Mouse (Mus musculus): ENCODE measurements around the gene Hist1h1e. TPM values are rescaled to one million over a fixed set of nuclear protein-coding genes. Genes with fewer than 3 reads are reported as not detected.

Gene Hist1h1e
- 0.40 TPM for polyA plus RNA-seq (2015; fragmentation: Illumina TruSeq; extraction: RNeasy Lipid Tissue Mini Kit (QIAGEN cat#74804); ENCODE audit: insufficient read depth, low replicate concordance)

DNA sequence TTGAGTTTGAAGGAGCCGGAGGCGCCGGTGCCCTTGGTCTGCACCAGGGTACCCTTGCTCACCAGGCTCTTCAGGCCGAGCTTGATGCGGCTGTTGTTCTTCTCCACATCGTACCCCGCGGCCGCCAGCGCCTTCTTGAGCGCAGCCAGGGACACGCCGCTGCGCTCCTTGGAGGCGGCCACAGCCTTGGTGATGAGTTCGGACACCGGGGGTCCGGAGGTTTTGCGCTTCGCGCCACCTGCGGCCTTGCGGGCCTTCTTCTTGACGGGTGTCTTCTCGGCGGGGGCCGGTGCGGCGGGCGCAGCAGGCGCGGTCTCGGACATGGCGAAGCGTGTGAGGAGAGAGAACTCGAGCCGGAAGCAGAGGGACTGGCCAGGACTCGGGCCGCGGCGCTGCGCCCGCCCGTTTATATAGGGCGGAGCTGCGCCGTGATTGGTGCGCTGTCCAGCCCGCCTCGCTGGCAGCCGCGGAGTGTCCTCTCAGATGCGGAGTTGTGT, at the start of gene Hist1h1e:
Gene Hist1h1e, minus strand, starts transcription at position 384 of the 497 bp plus-strand sequence.

DNA sequence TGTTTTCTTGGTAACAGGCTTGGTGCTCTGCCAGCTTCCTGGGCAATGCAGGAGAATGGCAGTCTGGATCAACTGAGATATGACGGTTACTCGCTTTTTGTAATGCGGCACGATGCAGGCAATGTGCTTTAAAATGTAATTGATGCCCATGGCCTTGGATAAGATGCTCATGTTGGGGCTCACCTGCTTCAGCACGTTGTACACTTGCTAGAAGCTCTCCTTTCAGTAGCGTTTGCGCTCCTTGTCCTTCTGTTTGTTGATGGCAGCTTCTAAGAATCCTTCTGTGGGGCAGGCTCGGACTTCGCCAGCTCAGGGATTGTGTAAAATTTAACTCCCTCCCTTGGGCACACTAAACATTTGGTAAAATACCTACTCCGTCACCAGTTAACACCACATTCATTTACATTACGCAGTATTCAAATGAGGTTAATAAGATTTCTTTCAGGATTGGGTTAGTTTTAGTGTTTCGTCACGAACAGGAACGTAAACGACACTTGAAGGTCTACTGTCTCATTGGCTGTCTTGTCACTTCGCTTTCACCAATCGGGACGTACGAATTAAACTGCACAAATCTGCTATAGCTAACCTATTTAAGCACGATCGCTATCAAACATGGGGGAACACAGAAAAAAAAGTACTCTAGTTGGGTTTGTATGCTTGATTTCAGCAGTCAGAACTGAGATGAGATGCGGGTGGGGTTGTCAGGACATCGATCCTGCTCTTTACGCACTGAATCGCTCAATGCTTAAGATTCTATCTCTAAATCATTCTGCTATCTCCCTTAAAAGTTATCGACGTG, 1.4 kb downstream of the Hist1h1e start, which contains the start of gene Hist1h2be:
Gene Hist1h2be, minus strand, starts transcription at position 392 of the 799 bp plus-strand sequence.

DNA sequence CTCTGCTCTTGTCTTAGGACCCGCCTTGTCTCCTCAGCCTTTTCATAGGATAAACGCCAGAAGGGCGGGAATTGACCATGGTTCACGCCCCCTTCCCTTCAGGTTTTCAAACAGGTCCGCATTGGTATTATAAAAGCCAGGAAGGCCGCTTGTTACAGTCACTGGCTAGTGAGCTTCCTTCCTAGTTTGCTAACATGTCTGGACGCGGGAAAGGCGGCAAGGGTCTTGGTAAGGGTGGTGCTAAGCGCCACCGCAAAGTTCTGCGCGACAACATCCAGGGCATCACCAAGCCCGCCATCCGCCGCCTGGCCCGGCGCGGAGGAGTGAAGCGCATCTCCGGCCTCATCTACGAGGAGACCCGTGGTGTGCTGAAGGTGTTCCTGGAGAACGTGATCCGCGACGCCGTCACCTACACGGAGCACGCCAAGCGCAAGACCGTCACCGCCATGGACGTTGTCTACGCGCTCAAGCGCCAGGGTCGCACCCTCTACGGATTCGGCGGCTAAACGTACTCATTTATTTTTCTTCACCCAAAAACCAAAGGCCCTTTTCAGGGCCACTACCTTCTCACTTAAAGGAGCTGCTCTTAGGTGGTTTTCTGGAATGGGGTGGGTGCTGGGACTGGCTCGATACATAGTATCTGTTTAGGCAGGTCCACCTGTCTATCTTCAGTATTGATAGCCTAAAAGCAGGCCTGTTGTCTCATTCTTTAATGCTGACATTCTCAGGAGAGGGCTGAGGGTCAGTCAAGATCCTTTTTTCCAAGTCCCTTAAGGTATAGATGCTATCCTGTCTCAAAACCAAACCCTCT, 40.7 kb downstream of the Hist1h1e start, which contains the start of gene Hist1h4d:
Gene Hist1h4d, plus strand, starts transcription at position 191 of the 811 bp plus-strand sequence.

DNA sequence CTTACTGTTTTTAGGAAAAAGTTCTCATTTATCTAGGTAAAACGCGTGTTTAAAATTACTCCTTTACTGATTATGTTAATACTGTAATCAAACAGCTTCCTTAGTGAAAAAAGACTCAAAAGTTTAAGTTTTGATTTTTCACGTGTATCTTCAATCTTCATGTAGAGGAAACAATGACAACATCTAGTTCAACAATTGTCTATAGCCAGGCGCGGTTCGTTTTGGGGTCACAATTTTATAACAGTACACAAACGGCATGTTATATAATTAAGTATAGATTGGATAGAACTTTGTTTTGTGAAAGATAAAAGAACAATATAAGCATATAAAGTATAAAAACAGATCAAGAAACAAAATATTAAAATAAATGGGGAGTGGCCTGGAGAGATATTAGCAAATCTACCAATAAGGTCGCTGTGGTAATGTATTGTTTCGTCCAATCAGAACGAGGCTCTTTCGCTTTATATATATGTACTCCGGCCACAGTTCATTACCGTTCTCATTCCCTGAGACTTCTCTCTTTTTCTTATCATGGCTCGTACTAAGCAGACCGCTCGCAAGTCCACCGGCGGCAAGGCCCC, 47.0 kb downstream of the Hist1h1e start, which contains the start of gene Hist1h3d:
Gene Hist1h3d, plus strand, starts transcription at position 493 of the 581 bp plus-strand sequence.

DNA sequence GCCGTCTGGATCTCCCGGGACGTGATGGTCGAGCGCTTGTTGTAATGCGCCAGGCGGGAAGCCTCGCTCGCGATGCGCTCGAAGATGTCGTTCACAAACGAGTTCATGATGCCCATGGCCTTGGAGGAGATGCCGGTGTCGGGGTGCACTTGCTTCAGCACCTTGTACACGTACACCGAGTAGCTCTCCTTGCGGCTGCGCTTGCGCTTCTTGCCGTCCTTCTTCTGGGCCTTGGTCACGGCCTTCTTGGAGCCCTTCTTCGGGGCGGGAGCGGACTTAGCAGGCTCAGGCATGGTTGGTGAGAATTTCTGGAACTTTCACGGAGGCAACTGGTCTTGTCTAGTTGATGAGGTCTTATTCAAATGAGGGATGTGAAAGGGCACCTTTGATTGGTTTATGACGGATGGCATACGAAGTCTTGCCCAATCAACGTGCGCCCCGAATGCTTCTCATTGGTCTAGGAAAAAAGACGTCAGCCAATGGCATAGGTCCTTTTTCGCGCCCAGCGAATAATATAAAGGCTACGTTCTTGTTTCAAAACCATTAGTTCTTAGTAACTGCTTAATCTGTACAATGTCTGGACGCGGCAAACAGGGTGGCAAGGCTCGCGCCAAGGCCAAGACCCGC, 48.3 kb downstream of the Hist1h1e start, which contains the start of the genes Hist1h2bf and Hist1h2ad:
Gene Hist1h2bf, minus strand, starts transcription at position 299 of the 627 bp plus-strand sequence.
Gene Hist1h2ad, plus strand, starts transcription at position 484 of the 627 bp plus-strand sequence.

DNA sequence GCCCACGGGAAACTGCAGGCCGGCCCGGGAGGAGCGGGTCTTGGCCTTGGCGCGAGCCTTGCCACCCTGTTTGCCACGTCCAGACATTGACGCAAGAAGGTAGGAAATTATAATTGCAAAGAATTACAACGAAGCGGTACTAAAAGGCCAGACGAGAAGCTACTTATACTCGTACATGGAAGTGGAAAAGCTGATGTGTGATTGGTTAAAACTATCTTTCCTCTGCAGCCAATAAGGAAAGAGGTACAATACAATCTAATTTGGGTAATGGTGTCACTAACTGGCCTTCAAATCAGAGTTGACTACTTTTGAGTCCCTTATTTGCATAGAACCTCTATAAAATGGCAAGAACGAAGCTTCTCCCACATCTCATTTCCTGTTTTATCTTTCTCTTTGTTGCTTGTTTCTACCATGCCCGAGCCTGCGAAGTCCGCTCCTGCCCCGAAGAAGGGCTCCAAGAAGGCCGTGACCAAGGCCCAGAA, 51.3 kb downstream of the Hist1h1e start, which contains the start of the genes Hist1h2ae and Hist1h2bg:
Gene Hist1h2ae, minus strand, starts transcription at position 199 of the 482 bp plus-strand sequence.
Gene Hist1h2bg, plus strand, starts transcription at position 375 of the 482 bp plus-strand sequence.

Other genes with a start within 250 kb of the Hist1h1e start
- gene Abt1, start 198.7 kb downstream of the Hist1h1e start, polyA plus RNA-seq (2015; fragmentation: Illumina TruSeq; extraction: RNeasy Lipid Tissue Mini Kit (QIAGEN cat#74804); ENCODE audit: insufficient read depth, low replicate concordance), result 3.6 TPM
- 0.23 TPM for gene Btn1a1, start 156.7 kb downstream of the Hist1h1e start, polyA plus RNA-seq (2015; fragmentation: Illumina TruSeq; extraction: RNeasy Lipid Tissue Mini Kit (QIAGEN cat#74804); ENCODE audit: insufficient read depth, low replicate concordance)
- 0.15 TPM for gene Btn2a2, start 133.7 kb downstream of the Hist1h1e start, polyA plus RNA-seq (2015; fragmentation: Illumina TruSeq; extraction: RNeasy Lipid Tissue Mini Kit (QIAGEN cat#74804); ENCODE audit: insufficient read depth, low replicate concordance)
- not detected for gene Hist1h4h, start 91.5 kb downstream of the Hist1h1e start, polyA plus RNA-seq (2015; fragmentation: Illumina TruSeq; extraction: RNeasy Lipid Tissue Mini Kit (QIAGEN cat#74804); ENCODE audit: insufficient read depth, low replicate concordance)
- gene Hist1h2af, start 88.7 kb downstream of the Hist1h1e start, polyA plus RNA-seq (2015; fragmentation: Illumina TruSeq; extraction: RNeasy Lipid Tissue Mini Kit (QIAGEN cat#74804); ENCODE audit: insufficient read depth, low replicate concordance), result not detected
- gene Hist1h3g, start 87.1 kb downstream of the Hist1h1e start, polyA plus RNA-seq (2015; fragmentation: Illumina TruSeq; extraction: RNeasy Lipid Tissue Mini Kit (QIAGEN cat#74804); ENCODE audit: insufficient read depth, low replicate concordance), result not detected
- 0.36 TPM for gene Hist1h2bh, start 79.2 kb downstream of the Hist1h1e start, polyA plus RNA-seq (2015; fragmentation: Illumina TruSeq; extraction: RNeasy Lipid Tissue Mini Kit (QIAGEN cat#74804); ENCODE audit: insufficient read depth, low replicate concordance)
- gene Hist1h3f, start 78.5 kb downstream of the Hist1h1e start, polyA plus RNA-seq (2015; fragmentation: Illumina TruSeq; extraction: RNeasy Lipid Tissue Mini Kit (QIAGEN cat#74804); ENCODE audit: insufficient read depth, low replicate concordance), result not detected
- not detected for gene Hist1h4f, start 70.9 kb downstream of the Hist1h1e start, polyA plus RNA-seq (2015; fragmentation: Illumina TruSeq; extraction: RNeasy Lipid Tissue Mini Kit (QIAGEN cat#74804); ENCODE audit: insufficient read depth, low replicate concordance)
- 0.11 TPM for gene Hist1h1d, start 69.3 kb downstream of the Hist1h1e start, polyA plus RNA-seq (2015; fragmentation: Illumina TruSeq; extraction: RNeasy Lipid Tissue Mini Kit (QIAGEN cat#74804); ENCODE audit: insufficient read depth, low replicate concordance)
- not detected for gene Hist1h3e, start 60.2 kb downstream of the Hist1h1e start, polyA plus RNA-seq (2015; fragmentation: Illumina TruSeq; extraction: RNeasy Lipid Tissue Mini Kit (QIAGEN cat#74804); ENCODE audit: insufficient read depth, low replicate concordance)
- gene Hist1h2ae, start 51.3 kb downstream of the Hist1h1e start, polyA plus RNA-seq (2015; fragmentation: Illumina TruSeq; extraction: RNeasy Lipid Tissue Mini Kit (QIAGEN cat#74804); ENCODE audit: insufficient read depth, low replicate concordance), result 0.52 TPM
- gene Hist1h2bg, start 51.2 kb downstream of the Hist1h1e start, polyA plus RNA-seq (2015; fragmentation: Illumina TruSeq; extraction: RNeasy Lipid Tissue Mini Kit (QIAGEN cat#74804); ENCODE audit: insufficient read depth, low replicate concordance), result 1.1 TPM
- not detected for gene Hist1h2bf, start 48.4 kb downstream of the Hist1h1e start, polyA plus RNA-seq (2015; fragmentation: Illumina TruSeq; extraction: RNeasy Lipid Tissue Mini Kit (QIAGEN cat#74804); ENCODE audit: insufficient read depth, low replicate concordance)
- not detected for gene Hist1h2ad, start 48.2 kb downstream of the Hist1h1e start, polyA plus RNA-seq (2015; fragmentation: Illumina TruSeq; extraction: RNeasy Lipid Tissue Mini Kit (QIAGEN cat#74804); ENCODE audit: insufficient read depth, low replicate concordance)
- 0.39 TPM for gene Hist1h3d, start 46.8 kb downstream of the Hist1h1e start, polyA plus RNA-seq (2015; fragmentation: Illumina TruSeq; extraction: RNeasy Lipid Tissue Mini Kit (QIAGEN cat#74804); ENCODE audit: insufficient read depth, low replicate concordance)
- gene Hist1h4d, start 41.0 kb downstream of the Hist1h1e start, polyA plus RNA-seq (2015; fragmentation: Illumina TruSeq; extraction: RNeasy Lipid Tissue Mini Kit (QIAGEN cat#74804); ENCODE audit: insufficient read depth, low replicate concordance), result not detected
- gene Hist1h2be, start 1.4 kb downstream of the Hist1h1e start, polyA plus RNA-seq (2015; fragmentation: Illumina TruSeq; extraction: RNeasy Lipid Tissue Mini Kit (QIAGEN cat#74804); ENCODE audit: insufficient read depth, low replicate concordance), result 3.3 TPM
- gene Hist1h2ac, start 61.4 kb upstream of the Hist1h1e start, polyA plus RNA-seq (2015; fragmentation: Illumina TruSeq; extraction: RNeasy Lipid Tissue Mini Kit (QIAGEN cat#74804); ENCODE audit: insufficient read depth, low replicate concordance), result 0.75 TPM
- gene Hist1h2bc, start 61.6 kb upstream of the Hist1h1e start, polyA plus RNA-seq (2015; fragmentation: Illumina TruSeq; extraction: RNeasy Lipid Tissue Mini Kit (QIAGEN cat#74804); ENCODE audit: insufficient read depth, low replicate concordance), result 19.4 TPM
- gene Hist1h1t, start 73.3 kb upstream of the Hist1h1e start, polyA plus RNA-seq (2015; fragmentation: Illumina TruSeq; extraction: RNeasy Lipid Tissue Mini Kit (QIAGEN cat#74804); ENCODE audit: insufficient read depth, low replicate concordance), result not detected
- gene Hist1h4c, start 75.9 kb upstream of the Hist1h1e start, polyA plus RNA-seq (2015; fragmentation: Illumina TruSeq; extraction: RNeasy Lipid Tissue Mini Kit (QIAGEN cat#74804); ENCODE audit: insufficient read depth, low replicate concordance), result not detected
- gene Hfe, start 88.3 kb upstream of the Hist1h1e start, polyA plus RNA-seq (2015; fragmentation: Illumina TruSeq; extraction: RNeasy Lipid Tissue Mini Kit (QIAGEN cat#74804); ENCODE audit: insufficient read depth, low replicate concordance), result 28.5 TPM
- gene Hist1h1c, start 116.2 kb upstream of the Hist1h1e start, polyA plus RNA-seq (2015; fragmentation: Illumina TruSeq; extraction: RNeasy Lipid Tissue Mini Kit (QIAGEN cat#74804); ENCODE audit: insufficient read depth, low replicate concordance), result 26.6 TPM
- not detected for gene Hist1h3c, start 123.0 kb upstream of the Hist1h1e start, polyA plus RNA-seq (2015; fragmentation: Illumina TruSeq; extraction: RNeasy Lipid Tissue Mini Kit (QIAGEN cat#74804); ENCODE audit: insufficient read depth, low replicate concordance)
- not detected for gene Hist1h2bb, start 124.2 kb upstream of the Hist1h1e start, polyA plus RNA-seq (2015; fragmentation: Illumina TruSeq; extraction: RNeasy Lipid Tissue Mini Kit (QIAGEN cat#74804); ENCODE audit: insufficient read depth, low replicate concordance)
- gene Hist1h2ab, start 128.6 kb upstream of the Hist1h1e start, polyA plus RNA-seq (2015; fragmentation: Illumina TruSeq; extraction: RNeasy Lipid Tissue Mini Kit (QIAGEN cat#74804); ENCODE audit: insufficient read depth, low replicate concordance), result not detected
- gene Hist1h3b, start 129.7 kb upstream of the Hist1h1e start, polyA plus RNA-seq (2015; fragmentation: Illumina TruSeq; extraction: RNeasy Lipid Tissue Mini Kit (QIAGEN cat#74804); ENCODE audit: insufficient read depth, low replicate concordance), result not detected
- not detected for gene Hist1h4b, start 134.5 kb upstream of the Hist1h1e start, polyA plus RNA-seq (2015; fragmentation: Illumina TruSeq; extraction: RNeasy Lipid Tissue Mini Kit (QIAGEN cat#74804); ENCODE audit: insufficient read depth, low replicate concordance)
- not detected for gene Hist1h4a, start 138.7 kb upstream of the Hist1h1e start, polyA plus RNA-seq (2015; fragmentation: Illumina TruSeq; extraction: RNeasy Lipid Tissue Mini Kit (QIAGEN cat#74804); ENCODE audit: insufficient read depth, low replicate concordance)
- gene Hist1h3a, start 139.8 kb upstream of the Hist1h1e start, polyA plus RNA-seq (2015; fragmentation: Illumina TruSeq; extraction: RNeasy Lipid Tissue Mini Kit (QIAGEN cat#74804); ENCODE audit: insufficient read depth, low replicate concordance), result not detected
- not detected for gene Hist1h1a, start 141.1 kb upstream of the Hist1h1e start, polyA plus RNA-seq (2015; fragmentation: Illumina TruSeq; extraction: RNeasy Lipid Tissue Mini Kit (QIAGEN cat#74804); ENCODE audit: insufficient read depth, low replicate concordance)
- not detected for gene Trim38, start 147.4 kb upstream of the Hist1h1e start, polyA plus RNA-seq (2015; fragmentation: Illumina TruSeq; extraction: RNeasy Lipid Tissue Mini Kit (QIAGEN cat#74804); ENCODE audit: insufficient read depth, low replicate concordance)
- gene Slc17a2, start 184.4 kb upstream of the Hist1h1e start, polyA plus RNA-seq (2015; fragmentation: Illumina TruSeq; extraction: RNeasy Lipid Tissue Mini Kit (QIAGEN cat#74804); ENCODE audit: insufficient read depth, low replicate concordance), result not detected
- gene Slc17a3, start 216.9 kb upstream of the Hist1h1e start, polyA plus RNA-seq (2015; fragmentation: Illumina TruSeq; extraction: RNeasy Lipid Tissue Mini Kit (QIAGEN cat#74804); ENCODE audit: insufficient read depth, low replicate concordance), result not detected
- not detected for gene Slc17a1, start 245.2 kb upstream of the Hist1h1e start, polyA plus RNA-seq (2015; fragmentation: Illumina TruSeq; extraction: RNeasy Lipid Tissue Mini Kit (QIAGEN cat#74804); ENCODE audit: insufficient read depth, low replicate concordance)

Measured in spleen, adult 10 weeks (tissue).